Mouse (Mus musculus): ENCODE results near the gene Pcnx2. TPM values are rescaled to one million over a fixed set of nuclear protein-coding genes. Genes with fewer than 3 reads are reported as not detected.

Pcnx2 gene
- total RNA-seq (2021), result under 1 TPM; 0.49 to 0.56 TPM
- long read RNA-seq, experiment 1, result 0 reads
- long read RNA-seq, experiment 2, partial matches to known transcripts, result 1 of 1 reads
- long read RNA-seq, experiment 2, other reads (novel, unspliced or antisense), result 0 of 1 reads

- intact Hi-C loops (cut with DNase I), result no loop called here
Measured at GRCm38 (mm10) chr8:125897868-125898788, at the start of gene Pcnx2. Pcnx2 (minus strand) TSS chr8:125898317.

GRCm38 (mm10) chr8:125944511-125944910 is 46.4 kb upstream of the Pcnx2 start:
- intact Hi-C loops (cut with DNase I), result no loop called here
- no peak for DNase-seq

More at GRCm38 (mm10) chr8:125897868-125898788, at the start of gene Pcnx2:
- no peak for DNase-seq

GRCm38 (mm10) chr8:125935649-125936048 is 37.5 kb upstream of the Pcnx2 start:
- peak in 1 of 2 experiments; percentile 15 for DNase-seq
- intact Hi-C loops (cut with DNase I), result no loop called here

DNA sequence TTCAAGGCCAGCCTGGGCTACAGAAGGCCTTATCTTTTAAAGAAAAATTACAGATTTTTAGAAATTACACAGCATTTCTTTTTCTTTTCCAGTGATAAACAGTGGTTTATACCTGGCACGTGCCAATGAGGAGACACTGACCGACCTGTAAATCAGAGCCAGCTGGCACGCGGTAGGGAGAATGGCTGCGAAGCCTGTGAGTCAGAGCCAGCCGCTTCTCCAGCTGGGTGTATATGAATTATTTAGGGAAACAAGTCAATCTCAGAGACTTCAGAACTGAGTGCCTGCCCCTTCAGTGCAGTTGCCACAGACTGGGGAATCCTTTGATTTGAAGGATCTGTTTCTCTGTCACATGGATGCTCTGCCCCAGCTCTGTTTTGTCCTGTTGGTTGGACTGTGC is 33.7 kb upstream of the Pcnx2 start:
- intact Hi-C loops (cut with DNase I), result no loop called here

DNA sequence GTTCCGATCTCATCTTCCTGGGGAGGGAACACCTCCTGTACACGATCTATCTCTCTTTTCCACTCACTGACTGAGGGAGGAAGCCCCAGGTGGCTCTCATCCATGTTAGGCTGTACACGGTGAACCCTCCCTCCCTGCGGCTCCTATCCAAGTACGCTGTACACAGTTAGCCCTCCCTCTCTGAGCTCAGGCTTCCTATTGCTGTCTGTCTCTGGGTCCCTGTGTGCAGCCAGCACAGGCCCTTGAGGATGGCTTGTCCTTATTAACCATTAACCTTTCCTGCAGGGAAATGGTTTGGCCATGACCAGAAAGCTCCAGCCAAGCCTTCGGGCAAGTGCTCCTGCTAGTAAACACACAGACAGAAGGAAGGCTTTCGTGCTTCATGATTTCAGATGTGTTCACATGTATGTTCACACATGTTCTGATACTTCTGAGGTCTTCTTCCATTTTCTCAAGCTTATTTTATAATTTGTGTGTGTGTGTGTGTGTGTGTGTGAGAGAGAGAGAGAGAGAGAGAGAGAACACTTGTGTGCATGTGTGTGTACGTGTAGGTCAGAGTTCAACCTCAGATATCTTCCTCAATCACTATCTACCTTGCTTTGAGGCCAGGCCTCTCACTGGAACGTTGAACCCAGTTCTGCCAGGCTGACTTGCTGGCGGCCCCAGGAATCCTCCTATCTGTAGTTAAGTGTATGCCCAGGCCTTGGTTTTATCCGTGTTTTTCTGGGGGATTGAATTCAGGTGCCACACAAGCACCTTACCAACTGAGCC is 32.3 kb upstream of the Pcnx2 start:
- intact Hi-C loops (cut with DNase I), result no loop called here
- DNase-seq, result no peak

More for the DNA sequence above, 33.7 kb upstream of the Pcnx2 start:
- DNase-seq, result no peak

DNA sequence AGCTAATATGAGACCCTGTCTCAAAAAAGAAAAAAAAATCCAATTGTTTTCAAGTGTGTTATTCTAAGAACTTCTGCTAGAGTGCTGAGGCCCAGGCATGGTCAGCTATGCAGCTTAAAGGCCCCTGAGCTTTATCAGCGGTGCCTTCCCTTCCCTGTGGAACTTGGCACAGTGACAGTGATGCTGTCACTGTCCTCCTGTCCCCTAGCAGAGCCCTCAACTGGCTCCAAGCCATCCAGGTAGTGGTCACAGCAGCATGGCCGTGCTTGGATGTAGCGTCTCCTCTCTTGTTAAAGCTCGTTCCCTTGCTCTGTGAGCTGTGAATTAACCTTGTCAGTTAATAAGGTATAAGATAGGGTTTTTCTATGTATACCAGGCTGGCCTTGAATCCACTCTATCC is 28.5 kb upstream of the Pcnx2 start:
- DNase-seq, result no peak
- intact Hi-C loops (cut with DNase I), result no loop called here

GRCm38 (mm10) chr8:125922333-125922732 is 24.2 kb upstream of the Pcnx2 start:
- intact Hi-C loops (cut with DNase I), result no loop called here
- DNase-seq, result no peak

DNA sequence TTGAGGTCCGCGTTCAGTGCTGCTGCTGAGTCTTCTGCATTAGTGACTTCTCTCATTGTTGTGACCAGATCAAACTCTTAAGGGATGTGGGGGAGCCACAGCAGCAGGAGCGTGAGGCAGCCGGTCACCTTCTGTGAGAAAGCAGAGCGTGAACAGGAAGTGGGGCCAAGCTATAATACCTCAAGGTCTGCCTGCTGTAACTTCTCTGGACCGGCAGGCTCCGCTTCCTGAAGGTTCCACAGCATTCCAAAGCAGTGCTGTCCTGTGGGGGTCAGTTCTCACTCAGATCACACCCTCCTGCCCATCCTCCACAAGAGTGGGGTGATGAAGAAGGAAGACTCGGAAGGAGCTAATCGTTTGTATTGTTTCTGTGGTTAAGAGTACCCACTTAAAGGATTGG is 22.6 kb upstream of the Pcnx2 start:
- intact Hi-C loops (cut with DNase I), result no loop called here
- DNase-seq, result no peak

DNA sequence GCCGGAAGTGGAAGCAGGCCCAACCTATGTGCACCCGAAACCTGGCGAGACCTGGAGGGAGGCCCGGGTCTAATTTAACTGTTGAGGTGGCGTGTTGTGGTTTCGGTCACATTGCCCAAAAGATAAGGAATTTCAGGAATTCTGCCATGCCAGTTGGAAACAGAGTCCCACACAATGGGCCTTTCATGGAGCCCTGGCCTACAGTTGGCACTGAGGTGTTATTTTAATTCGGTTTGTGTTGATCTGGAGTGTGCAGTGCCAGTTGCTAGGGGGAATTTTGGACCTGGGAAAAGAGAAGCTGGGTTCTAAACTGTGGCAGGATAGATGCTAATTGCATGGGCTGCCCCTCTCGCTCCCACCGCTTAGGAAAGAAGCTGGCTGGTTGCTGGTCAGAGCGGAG is 22.2 kb upstream of the Pcnx2 start:
- intact Hi-C loops (cut with DNase I), result no loop called here
- no peak for DNase-seq

DNA sequence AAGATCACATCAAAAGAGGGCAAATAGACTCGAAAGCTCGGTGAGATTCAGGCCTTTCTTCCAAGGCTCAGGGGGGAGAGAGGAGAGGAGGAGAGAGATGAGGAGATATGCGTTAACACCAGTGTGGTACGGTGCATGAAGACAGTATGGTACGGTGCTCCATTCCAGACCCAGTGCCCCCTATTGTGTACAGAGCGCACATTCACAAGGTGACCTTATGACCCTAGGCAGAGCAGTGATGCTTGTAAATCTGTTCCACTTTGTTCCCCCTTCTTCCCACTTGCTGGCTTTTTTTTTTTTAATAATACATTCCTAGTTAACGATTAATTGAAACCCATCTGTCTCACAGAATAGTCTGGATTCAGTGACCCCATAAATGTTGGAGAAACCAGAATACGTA is 21.4 kb upstream of the Pcnx2 start:
- no peak for DNase-seq
- intact Hi-C loops (cut with DNase I), result no loop called here

DNA sequence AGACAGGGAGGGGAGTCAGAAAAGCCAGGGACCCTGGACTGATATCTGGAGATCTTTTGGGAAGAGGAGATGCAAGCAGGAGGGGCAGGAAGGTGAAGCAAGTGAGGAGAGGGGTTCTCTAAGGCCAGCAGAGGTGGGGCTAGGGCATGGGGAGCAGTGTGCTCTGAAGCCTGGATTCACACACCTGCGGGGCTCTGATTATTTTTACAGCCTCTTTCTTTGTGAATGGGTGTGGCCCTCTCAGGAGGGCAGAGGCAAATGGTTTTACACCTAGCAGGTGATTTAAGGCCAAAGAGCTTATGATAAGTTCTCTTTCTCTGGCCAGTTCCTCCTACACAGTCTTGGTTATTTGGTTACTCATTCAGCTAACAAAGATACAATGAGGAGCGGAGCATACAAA is 20.6 kb upstream of the Pcnx2 start:
- intact Hi-C loops (cut with DNase I), result no loop called here
- DNase-seq, result no peak

DNA sequence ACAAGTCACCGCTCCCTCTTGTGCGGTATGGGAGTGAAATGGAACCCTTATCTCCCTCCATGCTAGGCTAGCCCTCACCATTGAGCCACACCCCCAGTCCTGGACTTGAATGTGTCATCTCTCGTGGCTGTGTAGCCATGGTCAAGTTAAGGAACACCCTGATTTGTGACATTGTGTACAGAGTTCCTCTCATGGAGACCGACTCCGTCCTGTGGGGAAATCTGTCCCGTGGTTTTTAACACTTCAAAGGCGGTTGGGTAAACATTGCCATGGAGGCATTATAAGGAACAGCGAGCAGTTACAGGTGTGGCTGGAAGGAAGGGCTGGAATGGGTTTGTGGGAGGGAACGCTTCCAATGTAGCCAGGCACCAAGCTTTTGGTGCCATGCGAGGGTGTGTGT is 18.9 kb upstream of the Pcnx2 start:
- DNase-seq, result no peak
- intact Hi-C loops (cut with DNase I), result no loop called here

DNA sequence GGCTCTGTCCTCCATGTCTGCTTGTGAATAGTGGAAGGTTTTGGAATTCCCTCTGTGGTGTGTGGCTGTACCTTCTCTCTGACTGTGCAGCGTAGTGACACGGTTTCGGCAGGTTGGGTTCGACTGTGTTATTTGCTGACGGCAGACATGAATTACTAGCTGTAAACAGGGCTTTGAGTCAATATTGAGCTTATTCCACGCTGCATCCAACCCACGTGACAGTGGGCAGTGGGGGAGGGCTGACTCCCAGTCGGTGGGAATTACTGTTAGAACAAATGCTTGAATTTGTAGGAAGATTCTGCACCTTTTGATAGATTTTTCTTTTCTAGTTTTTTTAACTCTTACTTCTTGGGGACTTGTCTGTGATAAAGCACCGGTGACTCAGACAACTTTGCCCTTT is 16.3 kb upstream of the Pcnx2 start:
- intact Hi-C loops (cut with DNase I), result no loop called here

GRCm38 (mm10) chr8:125913206-125913605 is 15.1 kb upstream of the Pcnx2 start:
- DNase-seq, result no peak
- intact Hi-C loops (cut with DNase I), result no loop called here

More for the DNA sequence above, 16.3 kb upstream of the Pcnx2 start:
- no peak for DNase-seq

DNA sequence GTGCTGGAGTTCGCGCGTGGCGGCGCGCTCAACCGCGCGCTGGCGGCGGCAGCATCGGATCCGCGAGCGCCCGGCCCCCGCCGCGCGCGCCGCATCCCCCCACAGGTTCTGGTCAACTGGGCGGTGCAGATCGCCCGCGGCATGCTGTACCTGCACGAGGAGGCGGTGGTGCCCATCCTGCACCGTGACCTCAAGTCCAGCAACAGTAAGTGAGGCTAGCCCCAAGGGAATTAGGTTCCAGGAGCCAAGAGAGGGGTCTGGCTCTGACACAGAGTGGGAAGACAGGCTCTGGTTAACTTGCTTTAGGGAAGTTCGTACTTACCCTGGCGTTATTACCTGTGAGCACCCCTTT is 13.1 kb upstream of the Pcnx2 start:
- intact Hi-C loops (cut with DNase I), result no loop called here
- DNase-seq, result no peak

DNA sequence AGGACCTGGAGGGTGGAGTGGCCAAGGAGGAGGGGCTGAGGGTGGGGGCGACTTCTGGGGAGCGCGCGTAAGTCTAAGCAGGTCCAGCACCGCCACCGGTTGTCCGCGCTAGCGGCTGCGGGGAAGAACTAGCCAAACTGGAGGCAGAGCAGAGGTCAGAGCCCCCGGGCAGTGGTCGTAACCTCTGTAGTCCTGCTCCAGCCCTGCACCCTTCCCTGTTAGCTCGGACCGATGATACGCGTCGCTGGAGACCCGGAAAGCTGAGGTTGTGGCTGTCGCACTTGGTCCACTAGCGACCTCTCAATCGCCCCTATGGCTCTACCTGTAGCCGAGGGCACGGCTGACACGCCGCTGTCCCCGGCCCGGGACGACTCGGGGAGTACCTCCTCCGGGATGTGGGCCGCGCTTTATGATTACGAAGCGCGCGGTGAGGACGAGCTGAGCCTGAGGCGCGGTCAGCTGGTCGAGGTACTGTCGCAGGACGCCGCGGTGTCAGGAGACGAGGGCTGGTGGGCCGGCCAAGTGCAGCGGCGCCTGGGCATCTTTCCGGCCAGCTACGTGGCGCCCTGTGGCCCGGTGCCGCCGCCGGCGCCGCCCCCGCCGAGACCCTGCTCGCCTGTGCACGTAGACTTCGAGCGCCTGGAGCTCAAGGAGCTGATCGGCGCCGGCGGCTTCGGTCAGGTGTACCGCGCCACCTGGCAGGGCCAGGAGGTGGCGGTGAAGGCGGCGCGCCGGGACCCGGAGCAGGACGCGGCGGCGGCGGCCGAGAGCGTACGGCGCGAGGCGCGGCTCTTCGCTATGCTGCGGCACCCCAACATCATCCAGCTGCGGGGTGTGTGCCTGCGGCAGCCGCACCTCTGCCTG is 12.5 kb upstream of the Pcnx2 start, which contains the start of gene Map3k21:
TSS of gene Map3k21 (plus strand) at position 86 of the 864 bp plus-strand sequence.
- no peak for DNase-seq
- intact Hi-C loops (cut with DNase I), result no loop called here

DNA sequence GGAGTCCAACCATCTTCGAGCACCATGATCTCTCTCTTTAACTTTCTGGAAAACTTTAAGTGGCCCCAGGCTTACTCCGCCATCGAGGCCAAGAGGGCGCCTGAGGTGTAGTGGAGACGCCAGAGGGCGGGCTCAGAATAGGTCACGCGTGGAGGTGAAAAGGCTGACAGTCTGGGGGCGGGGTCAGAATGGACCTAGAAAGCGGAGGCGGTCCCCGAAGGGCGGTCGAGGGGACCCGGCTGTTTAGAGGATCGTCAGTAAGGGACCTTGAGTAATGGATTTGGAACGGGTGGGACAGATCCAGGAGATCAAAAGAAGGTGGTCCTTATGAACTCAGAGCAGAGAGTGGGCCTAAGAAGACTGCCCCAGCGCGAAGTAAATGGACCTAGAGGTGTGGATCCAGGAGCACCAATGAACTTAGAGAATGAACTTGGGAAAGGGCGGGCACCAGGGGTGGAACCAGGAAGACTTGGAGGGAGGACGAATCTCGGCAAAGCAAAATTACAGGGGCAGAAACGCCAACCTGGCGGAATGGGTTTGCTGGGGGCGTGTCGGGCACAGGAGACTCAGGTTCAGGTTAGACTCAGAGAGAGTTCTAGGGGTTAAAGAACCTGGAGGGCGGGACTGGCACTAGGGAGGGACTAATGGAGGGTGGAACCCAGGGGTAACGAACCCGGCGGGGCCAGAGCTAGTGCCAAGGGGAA is 11.7 kb upstream of the Pcnx2 start:
- intact Hi-C loops (cut with DNase I), result no loop called here
- DNase-seq, result peak in 1 of 2 experiments; percentile 11

- intact Hi-C loops (cut with DNase I), result no loop called here
- DNase-seq, result no peak
Measured at GRCm38 (mm10) chr8:125907311-125907710, 9.2 kb upstream of the Pcnx2 start.

- intact Hi-C loops (cut with DNase I), result no loop called here
- DNase-seq, result no peak
Measured at GRCm38 (mm10) chr8:125905341-125905740, 7.2 kb upstream of the Pcnx2 start.

DNA sequence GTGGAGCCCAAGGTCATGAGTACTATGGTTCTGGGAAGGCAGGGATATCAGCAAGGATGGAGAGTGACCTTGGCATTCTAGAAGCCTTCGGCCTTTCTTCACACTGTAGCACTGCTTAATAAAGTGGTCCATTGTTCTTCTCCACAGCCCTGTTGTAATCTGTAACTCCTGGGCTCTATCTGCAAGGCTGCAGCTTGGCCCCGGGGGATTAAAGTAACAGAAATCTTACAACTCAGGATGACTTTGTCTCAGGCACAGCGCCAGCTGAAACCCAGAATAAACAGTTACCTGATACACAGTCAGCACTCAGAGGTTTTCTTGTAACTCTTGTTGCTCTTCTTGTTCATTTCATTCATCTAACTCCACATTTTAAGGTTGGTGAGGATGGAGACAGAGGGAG is 4.4 kb upstream of the Pcnx2 start:
- intact Hi-C loops (cut with DNase I), result no loop called here
- no peak for DNase-seq
